Mouse (Mus musculus) forebrain, embryonic 16.5 days (tissue): ENCODE results near the gene Trim61. TPM values are rescaled to one million over a fixed set of nuclear protein-coding genes. Genes with fewer than 3 reads are reported as not detected.

ENCODE experiments used
- ATAC-seq: fragments of 200-750 bp; cut with Nextera tagmentation; 2 replicates; pipeline ENCODE4 v1.8.0; 2017; ENCODE audit warnings: mild to moderate bottlenecking, moderate library complexity
- H3K27ac ChIP-seq: fragments of 300-500 bp; sonication (generic); 2 replicates; pipeline ENCODE4 v1.5.1; 2014; ENCODE audit warnings: low read length, control low read depth
- H3K27me3 ChIP-seq: fragments of 300-500 bp; sonication (generic); replicated peaks from 2 replicates; pipeline ENCODE4 v1.6.1; 2014; ENCODE audit warnings: low read length; ENCODE audit not compliant: control insufficient read depth, insufficient read depth
- H3K36me3 ChIP-seq: fragments of 300-500 bp; sonication (generic); 2 replicates; pipeline ENCODE4 v1.6.1; 2014; ENCODE audit not compliant: control insufficient read depth, insufficient read depth
- H3K4me1 ChIP-seq: fragments of 300-500 bp; sonication (generic); replicated peaks from 2 replicates; pipeline ENCODE4 v1.6.1; 2014; ENCODE audit warnings: low read length; ENCODE audit not compliant: control insufficient read depth, insufficient read depth
- H3K4me2 ChIP-seq: fragments of 300-500 bp; sonication (generic); 2 replicates; pipeline ENCODE4 v1.6.1; 2014; ENCODE audit warnings: mild to moderate bottlenecking, low read length, control low read depth
- H3K4me3 ChIP-seq: fragments of 300-500 bp; sonication (generic); replicated peaks from 2 replicates; pipeline ENCODE4 v1.5.1; 2014; ENCODE audit warnings: mild to moderate bottlenecking, low read length, control low read depth
- H3K9ac ChIP-seq: fragments of 300-500 bp; sonication (generic); replicated peaks from 2 replicates; pipeline ENCODE4 v1.6.1; 2014; ENCODE audit warnings: low read depth, low read length, control low read depth
- H3K9me3 ChIP-seq: fragments of 300-500 bp; sonication (generic); 2 replicates; pipeline ENCODE4 v1.6.1; 2016; ENCODE audit warnings: low read length; ENCODE audit not compliant: control insufficient read depth
- WGBS: fragments of 180-500 bp; shearing (Covaris S2); extraction: QIAGEN DNeasy Blood & Tissue Kit; methylation state at CpG from one replicate; pipeline ENCODE4 v1.1.7; 2014; 5-methylcytosine and 5-hydroxymethylcytosine counted together
- polyA plus RNA-seq: library from polyadenylated mRNA; unstranded; fragments of >200 nt; fragmentation: Nextera tagmentation; extraction: Ambion mirVana; gene quantifications from 2 replicates; pipeline ENCODE4 v1.2.1, GENCODE M21; 2015

Trim61 gene
- polyA plus RNA-seq, 1 experiment from 2014 or later = not detected

DNA sequence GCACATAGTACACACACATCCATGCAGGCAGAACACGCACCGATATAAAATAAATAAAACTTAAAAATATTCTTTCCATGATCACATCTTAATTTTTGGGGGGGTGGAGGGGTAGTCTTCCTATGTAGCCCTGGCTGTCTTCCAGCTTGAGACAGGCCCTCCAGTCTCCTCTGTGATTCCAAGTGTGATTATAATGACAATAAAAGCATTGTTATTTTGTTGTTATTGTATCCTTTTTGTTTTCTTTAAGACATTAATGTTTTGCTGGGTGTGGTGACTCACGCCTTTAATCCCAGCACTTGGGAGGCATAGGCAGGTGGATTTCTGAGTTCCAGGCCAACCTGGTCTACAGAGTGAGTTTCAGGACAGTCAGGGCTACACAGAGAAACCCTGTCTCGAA lies 29.5 kb upstream of the Trim61 start:
- Histone ChIP-seq H3K9ac (no peak overlapping the region), H3K27ac (no peak overlapping the region), H3K4me1 (no peaks in the 10 kb centered on the region), H3K36me3 (no peaks in the 10 kb centered on the region), H3K4me2 (no peak overlapping the region), H3K27me3 (no peaks in the 10 kb centered on the region), H3K4me3 (no peak overlapping the region), H3K9me3 (no peaks in the 10 kb centered on the region)
- no peak for ATAC-seq
- 91% methylated on average over 4 of the region's 4 CpGs for WGBS

GRCm38 (mm10) chr8:65047193-65047592 lies 28.9 kb upstream of the Trim61 start:
- Histone ChIP-seq H3K4me3 (no peak overlapping the region), H3K27me3 (no peaks in the 10 kb centered on the region), H3K27ac (no peak overlapping the region), H3K9me3 (no peaks in the 10 kb centered on the region), H3K36me3 (no peaks in the 10 kb centered on the region), H3K9ac (no peak overlapping the region), H3K4me2 (no peak overlapping the region), H3K4me1 (no peaks in the 10 kb centered on the region)
- ATAC-seq = no peak
- WGBS = 93% methylated on average over 4 of the region's 4 CpGs

DNA sequence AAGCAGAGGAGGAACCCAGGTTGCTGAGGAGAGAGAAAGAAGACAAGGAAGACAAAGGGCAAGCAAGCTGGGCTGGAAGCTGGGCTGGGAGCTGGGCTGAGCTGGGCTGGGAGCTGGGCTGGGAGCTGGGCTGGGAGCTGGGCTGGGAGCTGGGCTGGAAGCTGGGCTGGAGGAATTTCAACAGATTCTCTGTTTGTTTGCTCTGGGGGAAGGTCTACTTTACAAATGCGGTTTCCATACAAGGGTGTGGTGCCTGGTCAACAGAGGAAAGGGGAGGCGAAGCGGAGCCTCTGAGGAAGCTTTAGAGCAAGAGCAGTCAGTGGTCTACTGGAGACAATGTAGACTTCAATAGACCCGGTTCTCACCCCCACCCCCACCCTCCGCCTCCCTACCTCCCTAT lies 28.2 kb upstream of the Trim61 start:
- WGBS = 38% methylated on average over 5 of the region's 5 CpGs
- no peaks in the 10 kb centered on the region for H3K9me3 ChIP-seq
- H3K4me1 ChIP-seq = no peaks in the 10 kb centered on the region
- no peak overlapping the region for H3K4me2 ChIP-seq
- H3K27me3 ChIP-seq = no peaks in the 10 kb centered on the region
- H3K9ac ChIP-seq = no peak overlapping the region
- ATAC-seq = no peak
- H3K27ac ChIP-seq = no peak overlapping the region
- H3K36me3 ChIP-seq = no peaks in the 10 kb centered on the region
- H3K4me3 ChIP-seq = no peak overlapping the region

- Histone ChIP-seq H3K4me2 (peak within 1 kb of the TSS; percentile 57), H3K9me3 (no peaks in the 10 kb centered on the region), H3K4me3 (peak within 1 kb of the TSS; percentile 26), H3K4me1 (peaks cover 11% of the 10 kb centered on the region; the same call in 1 of the 2 replicates), H3K27ac (no peak within 1 kb of the TSS), H3K9ac (no peak within 1 kb of the TSS), H3K36me3 (no peaks in the 10 kb centered on the region), H3K27me3 (no peaks in the 10 kb centered on the region)
- peak; percentile 84 for ATAC-seq
- WGBS = 2% methylated on average over 8 of the region's 8 CpGs
Observed at GRCm38 (mm10) chr8:65037117-65037533, 18.8 kb upstream of the Trim61 start, which contains the start of gene Apela. Apela (minus strand) TSS chr8:65037336.

DNA sequence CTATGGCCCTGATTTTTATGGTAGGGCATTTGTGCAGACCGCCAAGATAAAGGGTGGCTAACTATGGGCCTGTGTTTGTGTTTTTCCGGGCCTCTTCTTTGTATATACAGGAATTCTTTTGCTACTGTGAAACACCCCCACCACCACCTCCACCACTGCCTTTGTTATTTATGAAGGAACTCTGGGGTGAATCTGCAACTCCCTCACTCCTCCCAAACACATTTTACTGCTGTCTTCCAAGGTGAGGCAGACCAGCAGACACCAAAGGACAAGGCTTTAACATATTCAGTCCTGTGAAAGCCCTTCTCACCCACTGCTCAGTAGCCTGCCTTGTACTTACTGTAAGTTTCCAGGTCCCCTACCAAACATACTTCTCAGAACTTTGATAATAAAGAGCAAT lies 15.8 kb upstream of the Trim61 start:
- Histone ChIP-seq H3K27me3 (no peaks in the 10 kb centered on the region), H3K4me2 (no peak overlapping the region), H3K4me3 (no peak overlapping the region), H3K36me3 (no peaks in the 10 kb centered on the region), H3K4me1 (peaks cover 11% of the 10 kb centered on the region; the same call in 1 of the 2 replicates), H3K9me3 (no peaks in the 10 kb centered on the region), H3K27ac (no peak overlapping the region), H3K9ac (no peak overlapping the region)
- WGBS = 26% methylated on average over 2 of the region's 2 CpGs
- no peak for ATAC-seq

GRCm38 (mm10) chr8:65033056-65033455 lies 14.7 kb upstream of the Trim61 start:
- Histone ChIP-seq H3K9ac (no peak overlapping the region), H3K27me3 (no peaks in the 10 kb centered on the region), H3K36me3 (no peaks in the 10 kb centered on the region), H3K4me1 (peaks cover 11% of the 10 kb centered on the region; the same call in 1 of the 2 replicates), H3K4me3 (no peak overlapping the region), H3K27ac (no peak overlapping the region), H3K4me2 (no peak overlapping the region), H3K9me3 (no peaks in the 10 kb centered on the region)
- no peak for ATAC-seq
- 81% methylated on average over 13 of the region's 13 CpGs for WGBS

DNA sequence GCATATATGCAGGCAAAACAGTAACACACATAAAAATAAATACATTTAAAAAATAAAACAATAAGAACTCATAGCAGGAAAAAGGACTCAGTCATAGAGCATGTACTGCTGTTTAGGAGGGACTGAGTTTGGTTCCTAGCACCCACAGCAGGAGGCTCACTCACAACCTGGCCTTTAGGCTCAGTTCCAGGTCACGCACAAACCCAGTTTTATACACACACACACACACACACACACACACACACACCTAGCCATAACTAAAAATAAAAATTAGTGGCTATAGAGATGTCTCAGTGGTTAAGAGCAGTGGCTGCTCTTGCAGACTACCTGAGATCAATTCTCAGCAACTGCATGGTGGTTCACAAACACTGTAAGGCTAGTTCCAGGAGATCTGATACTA lies 13.8 kb upstream of the Trim61 start:
- WGBS = 94% methylated on average over 1 of the region's 1 CpGs
- Histone ChIP-seq H3K4me3 (no peak overlapping the region), H3K27ac (no peak overlapping the region), H3K4me2 (no peak overlapping the region), H3K27me3 (no peaks in the 10 kb centered on the region), H3K9me3 (no peaks in the 10 kb centered on the region), H3K9ac (no peak overlapping the region), H3K36me3 (no peaks in the 10 kb centered on the region), H3K4me1 (peaks cover 9% of the 10 kb centered on the region; the same call in 1 of the 2 replicates)
- no peak for ATAC-seq

DNA sequence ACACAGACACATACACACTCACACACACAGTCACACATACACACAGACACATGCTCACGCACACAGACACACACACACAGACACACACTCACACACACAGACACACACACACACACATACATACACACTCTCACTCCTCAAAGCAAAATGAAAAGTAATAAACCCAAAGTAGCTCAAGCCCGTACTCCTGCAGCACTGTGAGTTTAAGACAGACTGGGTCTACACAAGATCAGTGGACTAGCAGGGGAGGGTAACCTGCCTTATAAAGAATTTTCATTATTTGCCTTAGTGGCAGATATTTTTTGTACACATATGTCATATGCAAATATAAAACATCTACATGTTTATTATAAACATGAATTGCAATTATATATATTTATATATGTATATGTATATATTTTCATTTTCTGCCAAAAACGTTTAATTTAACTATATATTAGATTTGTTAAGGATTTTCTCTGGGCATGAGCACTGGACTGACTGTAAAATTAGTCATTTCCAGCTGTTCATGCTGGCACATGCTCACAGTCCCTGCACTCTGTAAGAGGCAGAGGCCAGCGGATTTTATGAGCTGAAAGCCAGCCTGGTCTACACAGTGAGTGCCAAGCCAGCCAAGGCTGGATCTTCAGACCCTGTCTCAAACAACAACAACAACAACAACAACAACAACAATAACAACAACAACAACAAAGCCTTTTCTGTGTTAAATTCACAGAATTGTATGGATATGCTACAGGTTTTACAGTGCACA lies 12.6 kb upstream of the Trim61 start:
- Histone ChIP-seq H3K9me3 (no peaks in the 10 kb centered on the region), H3K27ac (no peak overlapping the region), H3K9ac (no peak overlapping the region), H3K36me3 (no peaks in the 10 kb centered on the region), H3K27me3 (no peaks in the 10 kb centered on the region), H3K4me3 (no peak overlapping the region), H3K4me1 (peaks cover 6% of the 10 kb centered on the region; the same call in 1 of the 2 replicates), H3K4me2 (no peak overlapping the region)
- ATAC-seq = no peak
- 79% methylated on average over 4 of the region's 4 CpGs for WGBS

DNA sequence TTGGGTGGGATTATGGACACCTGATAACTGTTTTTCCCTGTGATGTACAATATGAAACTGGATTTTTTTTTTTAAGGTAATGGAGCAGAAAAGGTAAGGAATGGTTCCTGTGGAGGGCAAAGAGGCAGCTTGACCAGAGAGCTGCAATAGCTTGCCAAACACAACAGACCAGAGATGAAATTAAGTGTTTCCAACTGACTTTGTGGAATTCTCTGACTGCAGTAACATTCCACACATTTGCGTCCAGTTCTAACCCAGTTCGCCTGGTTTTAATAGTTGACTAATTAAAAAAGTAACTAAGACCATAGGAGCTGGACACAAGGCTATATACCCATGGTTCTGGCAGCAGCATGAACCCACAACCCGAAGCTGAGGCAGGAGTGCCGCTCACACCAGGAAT lies 11.5 kb upstream of the Trim61 start:
- no peaks in the 10 kb centered on the region for H3K9me3 ChIP-seq
- ATAC-seq = no peak
- WGBS = 83% methylated on average over 4 of the region's 4 CpGs
- no peak overlapping the region for H3K4me3 ChIP-seq
- H3K36me3 ChIP-seq = no peaks in the 10 kb centered on the region
- no peak overlapping the region for H3K4me2 ChIP-seq
- H3K27me3 ChIP-seq = no peaks in the 10 kb centered on the region
- no peak overlapping the region for H3K9ac ChIP-seq
- H3K27ac ChIP-seq = no peak overlapping the region
- H3K4me1 ChIP-seq = no peaks in the 10 kb centered on the region
